Mouse (Mus musculus) heart, embryonic 14.5 days (tissue): ENCODE results near the gene Frzb. TPM values are rescaled to one million over a fixed set of nuclear protein-coding genes. Genes with fewer than 3 reads are reported as not detected.

Experiments
- ATAC-seq: fragments of 200-750 bp; cut with Nextera tagmentation; 2 replicates; pipeline ENCODE4 v1.8.0; 2017; ENCODE audit warnings: low read depth, moderate TSS enrichment; ENCODE audit not compliant: insufficient number of reproducible peaks, insufficient read depth, low FRiP score
- H3K27ac ChIP-seq, 2 experiments: fragments of 200-500 bp in 1 of 2; fragments of 300-500 bp in 1 of 2; sonication (generic) in 1 of 2; replicated peaks in 1 of 2; 2 replicates each; pipeline ENCODE4 v1.5.1; 2012 to 2014; ENCODE audit warnings: low read depth in 2 of 2, low read length in 2 of 2, control low read depth in 1 of 2, mild to moderate bottlenecking in 1 of 2, mixed read lengths in 1 of 2; ENCODE audit not compliant: control insufficient read depth in 1 of 2, insufficient read depth in 1 of 2
- H3K27me3 ChIP-seq: fragments of 300-500 bp; sonication (generic); 2 replicates; pipeline ENCODE4 v1.6.1; 2014; ENCODE audit warnings: mild to moderate bottlenecking, low read length, control low read depth; ENCODE audit not compliant: control insufficient read depth, insufficient read depth
- H3K36me3 ChIP-seq: fragments of 300-500 bp; sonication (generic); 2 replicates; pipeline ENCODE4 v1.6.1; 2014; ENCODE audit warnings: mild to moderate bottlenecking, control low read depth, low read length, mixed read lengths; ENCODE audit not compliant: control insufficient read depth, insufficient read depth
- H3K4me1 ChIP-seq, 2 experiments: fragments of 200-500 bp in 1 of 2; fragments of 300-500 bp in 1 of 2; sonication (generic) in 1 of 2; 2 replicates each; pipeline ENCODE4 v1.6.1; 2012 to 2014; ENCODE audit warnings: low read length in 2 of 2, control low read depth in 1 of 2, mixed read lengths in 1 of 2; ENCODE audit not compliant: control insufficient read depth in 2 of 2, insufficient read depth in 2 of 2
- H3K4me2 ChIP-seq: fragments of 300-500 bp; sonication (generic); 2 replicates; pipeline ENCODE4 v1.6.1; 2014; ENCODE audit warnings: mild to moderate bottlenecking, low read length
- H3K4me3 ChIP-seq, 2 experiments: fragments of 200-500 bp in 1 of 2; fragments of 300-500 bp in 1 of 2; sonication (generic) in 1 of 2; 2 replicates each; pipeline ENCODE4 v1.5.1; 2012 to 2014; ENCODE audit warnings: low read length in 2 of 2, mild to moderate bottlenecking in 2 of 2, control low read depth in 1 of 2, low read depth in 1 of 2, moderate library complexity in 1 of 2; ENCODE audit not compliant: control insufficient read depth in 1 of 2, insufficient read depth in 1 of 2
- H3K9ac ChIP-seq: fragments of 300-500 bp; sonication (generic); 2 replicates; pipeline ENCODE4 v1.6.1; 2014; ENCODE audit warnings: mild to moderate bottlenecking, low read length
- H3K9me3 ChIP-seq: fragments of 300-500 bp; sonication (generic); 2 replicates; pipeline ENCODE4 v1.6.1; 2016; ENCODE audit warnings: low read length, control low read depth; ENCODE audit not compliant: control insufficient read depth
- WGBS: fragments of 180-500 bp; shearing (Covaris S2); extraction: QIAGEN DNeasy Blood & Tissue Kit; methylation state at CpG from one replicate; pipeline ENCODE4 v1.1.7; 2014; 5-methylcytosine and 5-hydroxymethylcytosine counted together
- polyA plus RNA-seq: library from polyadenylated mRNA; unstranded; fragments of >200 nt; fragmentation: Nextera tagmentation; extraction: Ambion mirVana; gene quantifications from 2 replicates; pipeline ENCODE4 v1.2.1, GENCODE M21; 2014

The Frzb gene
- polyA plus RNA-seq, 1 experiment from 2014 or later, result 6.6 TPM

GRCm38 (mm10) chr2:80461827-80462226 lies 14.4 kb upstream of the Frzb start:
- no peaks in the 10 kb centered on the region for H3K36me3 ChIP-seq
- H3K4me2 ChIP-seq, result no peak overlapping the region
- H3K4me1 ChIP-seq, result no peaks in the 10 kb centered on the region
- no peak overlapping the region for H3K27ac ChIP-seq
- no peak overlapping the region for H3K9ac ChIP-seq
- 77% methylated on average over 8 of the region's 8 CpGs for WGBS
- no peak for ATAC-seq
- H3K4me3 ChIP-seq, result no peak overlapping the region
- H3K27me3 ChIP-seq, result no peaks in the 10 kb centered on the region
- H3K9me3 ChIP-seq, result no peaks in the 10 kb centered on the region

GRCm38 (mm10) chr2:80448231-80448630 lies 806 bp upstream of the Frzb start:
- H3K4me2 ChIP-seq, result peak overlapping the region; percentile 99
- H3K36me3 ChIP-seq, result no peaks in the 10 kb centered on the region
- no peaks in the 10 kb centered on the region for H3K9me3 ChIP-seq
- peak; percentile 48 for ATAC-seq
- 1% methylated on average over 12 of the region's 12 CpGs for WGBS
- H3K27me3 ChIP-seq, result no peaks in the 10 kb centered on the region
- H3K4me3 ChIP-seq, result peak overlapping the region; percentile 58 to 71
- H3K9ac ChIP-seq, result peak overlapping the region; percentile 71
- H3K27ac ChIP-seq, result peak overlapping the region in 1 of 2 experiments; percentile 63; a peak in 3 of 4 replicates
- 0 out of 4 replicates have a peak, but pooled peaks cover 0 to 2% of the 10 kb centered on the region in 2 experiments for H3K4me1 ChIP-seq

GRCm38 (mm10) chr2:80446308-80447151 lies 895 bp downstream of the Frzb start:
- Histone ChIP-seq H3K9me3 (no peaks in the 10 kb centered on the region), H3K36me3 (no peaks in the 10 kb centered on the region), H3K27me3 (no peaks in the 10 kb centered on the region), H3K4me2 (peak overlapping the region; percentile 99), H3K27ac (peak overlapping the region in 1 of 2 experiments; percentile 19; a peak in 1 of 4 replicates), H3K9ac (peak overlapping the region; percentile 71), H3K4me3 (peak overlapping the region; percentile 58 to 71), H3K4me1 (0 out of 4 replicates have a peak, but pooled peaks cover 0 to 2% of the 10 kb centered on the region in 2 experiments)
- ATAC-seq, result peak; percentile 49; the same call in 1 of the 2 replicates
- under 1% methylated on average over 54 of the region's 54 CpGs for WGBS

- 17% methylated on average over 10 of the region's 10 CpGs for WGBS
Observed at GRCm38 (mm10) chr2:80445926-80446307, 1.5 kb downstream of the Frzb start.

GRCm38 (mm10) chr2:80445491-80445890 lies 1.9 kb downstream of the Frzb start:
- H3K36me3 ChIP-seq, result no peaks in the 10 kb centered on the region
- no peak overlapping the region for H3K27ac ChIP-seq
- WGBS, result 58% methylated on average over 10 of the region's 10 CpGs
- peak overlapping the region; percentile 99 for H3K4me2 ChIP-seq
- peak overlapping the region in 1 of 2 experiments; percentile 71; a peak in 2 of 4 replicates for H3K4me3 ChIP-seq
- 0 out of 4 replicates have a peak, but pooled peaks cover 0 to 2% of the 10 kb centered on the region in 2 experiments for H3K4me1 ChIP-seq
- no peaks in the 10 kb centered on the region for H3K27me3 ChIP-seq
- H3K9ac ChIP-seq, result no peak overlapping the region
- ATAC-seq, result no peak
- H3K9me3 ChIP-seq, result no peaks in the 10 kb centered on the region

More at GRCm38 (mm10) chr2:80445926-80446307, 1.5 kb downstream of the Frzb start:
- ATAC-seq, result no peak
- no peaks in the 10 kb centered on the region for H3K36me3 ChIP-seq
- H3K4me3 ChIP-seq, result peak overlapping the region; percentile 58 to 71
- H3K4me1 ChIP-seq, result 0 out of 4 replicates have a peak, but pooled peaks cover 0 to 2% of the 10 kb centered on the region in 2 experiments
- H3K4me2 ChIP-seq, result peak overlapping the region; percentile 99
- peak overlapping the region; percentile 71 for H3K9ac ChIP-seq
- no peaks in the 10 kb centered on the region for H3K27me3 ChIP-seq
- H3K9me3 ChIP-seq, result no peaks in the 10 kb centered on the region
- H3K27ac ChIP-seq, result no peak overlapping the region

GRCm38 (mm10) chr2:80444418-80445365 lies 2.7 kb downstream of the Frzb start:
- no peak overlapping the region for H3K4me3 ChIP-seq
- no peak for ATAC-seq
- 0 out of 4 replicates have a peak, but pooled peaks cover 0 to 2% of the 10 kb centered on the region in 2 experiments for H3K4me1 ChIP-seq
- no peaks in the 10 kb centered on the region for H3K9me3 ChIP-seq
- H3K36me3 ChIP-seq, result no peaks in the 10 kb centered on the region
- no peak overlapping the region for H3K27ac ChIP-seq
- 77% methylated on average over 14 of the region's 14 CpGs for WGBS
- no peak overlapping the region for H3K9ac ChIP-seq
- H3K27me3 ChIP-seq, result no peaks in the 10 kb centered on the region
- 0 out of 2 replicates have a peak overlapping the region, but pooled peaks have one; percentile 99 for H3K4me2 ChIP-seq

- no peak overlapping the region for H3K4me2 ChIP-seq
- no peaks in the 10 kb centered on the region for H3K27me3 ChIP-seq
- H3K4me3 ChIP-seq, result no peak overlapping the region
- no peak overlapping the region for H3K27ac ChIP-seq
- H3K4me1 ChIP-seq, result 0 out of 4 replicates have a peak, but pooled peaks cover 0 to 2% of the 10 kb centered on the region in 2 experiments
- no peaks in the 10 kb centered on the region for H3K36me3 ChIP-seq
- WGBS, result 95% methylated on average over 2 of the region's 2 CpGs
- no peaks in the 10 kb centered on the region for H3K9me3 ChIP-seq
- no peak for ATAC-seq
- H3K9ac ChIP-seq, result no peak overlapping the region
Observed at GRCm38 (mm10) chr2:80443962-80444361, 3.5 kb downstream of the Frzb start.
